Mouse (Mus musculus) lung, adult 2 months (tissue): Measurements from ENCODE around the gene Tent5b.

Experiments
- CTCF ChIP-seq: fragments of 200-500 bp; IDR thresholded peaks from 2 replicates; pipeline ENCODE4 v1.5.1; 2011; ENCODE audit warnings: mild to moderate bottlenecking, low read length, control low read depth; ENCODE audit not compliant: insufficient read depth
- POLR2A ChIP-seq: fragments of 200-500 bp; IDR thresholded peaks from 2 replicates; pipeline ENCODE4 v1.6.1; 2011; ENCODE audit warnings: low read depth, mild to moderate bottlenecking, control low read depth, low read length, borderline replicate concordance; ENCODE audit errors: extremely low read depth

GRCm38 (mm10) chr4:133486673-133487357, 6.9 kb downstream of the Tent5b start:
- TF ChIP-seq CTCF (no peak), POLR2A (no peak)
